Mouse (Mus musculus) kidney, adult 2 months (tissue): Measurements from ENCODE around the gene Trak1.

Experiments
- CTCF ChIP-seq: fragments of 200-500 bp; conservative IDR thresholded peaks from 2 replicates; pipeline ENCODE4 v1.5.1; 2011; ENCODE audit warnings: low read depth, mild to moderate bottlenecking, control low read depth, low read length, moderate library complexity, mixed read lengths; ENCODE audit not compliant: insufficient read depth, insufficient read length
- POLR2A ChIP-seq: fragments of 200-500 bp; IDR thresholded peaks from one replicate; pipeline ENCODE4 v1.6.1; 2011; ENCODE audit warnings: low read depth, low read length, control low read depth

DNA sequence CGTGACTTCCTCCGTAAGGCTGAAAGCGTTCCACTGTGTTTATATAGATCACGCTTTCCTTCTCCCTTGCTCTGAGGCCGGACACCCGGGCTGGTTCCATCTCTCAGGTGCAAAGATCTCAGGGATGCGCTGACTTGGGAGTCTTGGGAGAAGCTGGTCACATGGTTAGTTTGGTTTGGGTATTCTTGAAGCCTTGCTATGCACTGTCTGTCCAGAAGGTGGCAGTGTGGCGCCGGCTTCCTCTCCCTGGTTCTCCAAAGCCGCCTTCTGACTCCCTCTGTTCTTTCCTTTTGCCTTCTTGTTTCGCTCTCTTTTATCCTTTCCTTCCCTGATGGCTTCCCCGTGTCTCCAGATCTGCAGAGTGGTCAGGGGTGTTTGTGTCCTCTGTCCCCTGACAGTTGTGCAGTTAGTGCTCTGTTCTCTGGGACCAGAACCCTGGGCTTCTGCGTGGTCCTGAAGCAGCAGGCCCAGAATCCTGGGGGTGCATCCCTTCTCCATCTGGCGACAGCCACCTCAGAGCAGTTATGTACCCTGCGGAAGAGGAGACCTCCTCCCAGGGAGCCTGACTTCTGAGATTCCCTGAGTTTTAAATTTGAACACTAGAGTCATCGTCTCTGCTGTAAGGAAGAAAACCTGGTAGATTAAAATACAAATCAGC, 87.9 kb downstream of the Trak1 start:
- TF ChIP-seq POLR2A (no peak), CTCF (peak; percentile 87)
